Mouse (Mus musculus): Measurements from ENCODE around the gene Apbb1ip.
"Not testable (repeated sequence)": the region's sequence is repeated elsewhere in the genome, so short reads cannot be mapped to it uniquely, and the experiment has no call there.

The Apbb1ip gene

DNA sequence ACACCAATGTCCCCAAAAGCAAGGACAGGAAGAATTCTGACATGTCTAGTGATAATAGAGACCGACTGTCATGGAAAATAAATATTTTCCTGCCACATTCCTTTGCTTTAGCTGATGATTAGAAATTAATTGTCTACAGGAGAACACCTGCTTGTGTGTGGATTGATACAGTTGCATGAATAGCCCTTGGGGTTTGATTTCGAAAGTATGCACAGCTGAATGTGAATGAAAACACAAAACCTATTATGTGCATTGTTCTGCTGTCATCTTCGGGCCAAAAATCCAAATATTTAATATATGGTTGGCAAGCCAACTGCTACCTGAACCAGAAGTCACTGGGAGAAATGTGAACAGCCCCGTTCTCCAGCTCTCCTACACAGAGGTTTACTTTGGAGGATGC lies 78.0 kb downstream of the Apbb1ip start:
- no peak for DNase-seq

DNA sequence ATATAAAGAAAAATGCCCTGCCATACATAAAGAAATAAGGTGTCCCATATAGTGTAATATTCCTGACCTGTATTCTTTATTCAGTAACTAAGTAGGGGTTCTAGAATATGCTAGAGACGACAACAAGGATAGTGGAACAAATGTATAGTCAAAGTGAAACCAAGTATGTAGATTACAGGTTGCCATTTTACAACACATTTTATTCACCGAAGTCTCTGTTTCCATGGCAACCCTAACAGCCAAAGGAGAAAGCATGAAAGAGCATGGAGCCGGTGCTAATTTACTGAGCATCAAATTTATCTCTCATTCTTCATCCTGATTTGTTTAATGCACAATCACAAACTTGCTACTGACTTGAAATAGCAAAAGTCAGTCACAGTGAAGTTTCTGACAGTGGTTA lies 83.6 kb downstream of the Apbb1ip start:
- no peak for DNase-seq

DNA sequence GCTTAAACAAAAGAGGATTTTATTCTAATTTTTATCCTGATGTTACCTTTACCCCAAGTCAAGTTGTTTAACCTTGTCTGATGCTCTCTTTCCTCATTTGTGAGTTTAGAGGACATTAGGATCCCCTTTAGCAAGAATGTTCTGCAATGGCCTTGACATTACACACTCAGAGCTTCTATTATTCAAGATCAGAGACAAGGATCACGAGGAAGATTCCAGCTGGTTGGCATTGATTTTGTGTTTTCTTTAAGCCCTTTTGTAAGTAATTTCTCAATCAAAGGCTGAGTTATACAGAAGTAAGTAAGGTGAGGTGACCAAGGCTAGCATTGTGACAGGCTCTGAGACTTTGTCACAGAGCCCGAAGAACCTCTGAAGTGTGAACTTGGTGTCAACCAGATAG lies 88.3 kb downstream of the Apbb1ip start:
- DNase-seq = no peak

DNA sequence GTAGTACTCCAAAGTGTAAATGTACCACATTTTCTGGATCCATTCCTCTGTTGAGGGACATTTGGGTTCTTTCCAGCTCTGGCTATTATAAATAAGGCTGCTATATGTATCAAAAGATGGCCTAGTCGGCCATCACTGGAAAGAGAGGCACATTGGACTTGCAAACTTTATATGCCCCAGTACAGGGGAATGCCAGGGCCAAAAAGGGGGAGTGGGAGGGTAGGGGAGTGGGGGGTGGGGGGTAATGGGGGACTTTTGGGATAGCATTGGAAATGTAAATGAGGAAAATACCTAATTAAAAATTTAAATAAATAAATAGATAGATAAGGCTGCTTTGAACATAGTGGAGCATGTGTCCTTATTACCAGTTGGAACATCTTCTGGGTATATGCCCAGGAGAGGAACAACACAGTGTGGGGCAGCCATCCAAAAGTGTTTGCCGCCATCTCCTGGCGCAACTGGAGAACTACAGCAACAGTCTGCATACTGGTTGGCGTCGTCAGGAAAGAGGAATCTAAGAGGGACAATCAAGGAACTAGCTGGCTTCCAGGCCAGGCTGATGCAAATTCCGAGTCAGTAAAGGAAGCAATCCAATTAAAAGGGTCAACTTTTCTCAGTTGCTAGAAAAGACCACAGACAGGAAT lies 90.6 kb downstream of the Apbb1ip start:
- peak; percentile 62 for DNase-seq

DNA sequence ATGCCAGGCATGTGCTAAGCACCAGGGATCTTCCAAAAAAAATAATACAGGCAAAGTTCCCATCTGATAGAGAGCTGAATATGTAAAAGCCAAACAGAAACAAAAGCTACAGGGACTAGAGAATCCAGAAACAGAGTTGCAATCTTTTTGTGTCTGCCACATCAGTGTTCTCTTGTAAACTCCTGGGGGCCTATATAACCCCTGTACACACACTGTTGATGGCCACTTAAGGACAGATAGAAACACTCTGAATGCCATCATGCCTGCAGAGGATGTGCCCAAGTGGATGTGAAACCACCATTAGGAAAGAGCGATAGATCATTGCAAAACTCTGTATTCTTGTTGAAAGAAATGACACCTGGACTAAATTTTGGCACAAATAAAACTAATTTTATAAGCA lies 91.9 kb downstream of the Apbb1ip start:
- no peak for DNase-seq

DNA sequence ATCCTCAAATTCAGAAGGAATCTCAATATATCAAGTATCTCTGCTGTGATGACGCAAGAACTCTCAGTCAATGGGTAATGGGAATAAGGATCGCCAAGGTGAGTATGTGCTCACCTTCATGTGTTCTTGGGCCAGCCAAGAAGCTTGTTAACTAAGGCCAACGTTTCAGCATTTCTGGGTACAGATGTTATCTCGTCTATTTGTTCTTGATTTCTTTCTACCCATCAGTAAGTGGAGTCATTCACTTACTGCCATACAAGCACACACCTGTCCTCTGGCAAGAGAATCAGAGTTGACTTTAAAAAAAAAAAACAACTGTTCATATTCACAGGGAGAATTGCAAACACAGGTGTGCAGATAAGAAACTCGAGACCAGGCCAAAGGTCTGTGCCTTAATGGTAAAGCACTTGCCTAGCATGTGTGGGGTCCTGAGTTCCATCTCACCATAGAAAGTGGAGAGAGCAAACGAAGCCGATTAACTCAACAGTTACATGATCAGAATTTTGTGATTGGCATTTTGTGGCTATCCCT lies 93.1 kb downstream of the Apbb1ip start:
- no peak for DNase-seq

DNA sequence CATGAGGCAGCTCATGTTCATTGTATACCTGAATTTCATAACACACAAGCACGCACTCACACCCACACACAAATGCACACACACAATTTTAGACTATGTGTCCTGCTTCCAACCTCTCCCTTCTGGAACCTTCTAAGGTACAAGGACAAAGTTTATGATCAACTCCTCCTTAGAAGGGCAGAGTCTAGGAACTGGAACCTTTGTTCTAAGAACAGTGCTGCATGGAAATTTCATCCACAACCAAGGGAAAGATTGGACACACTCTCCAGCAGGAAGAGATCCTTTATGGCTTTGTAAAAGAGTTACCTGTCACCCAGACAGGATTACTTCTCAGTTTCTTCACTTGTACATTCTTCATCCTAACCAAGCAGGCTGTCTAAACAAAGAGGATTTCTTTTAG lies 99.3 kb downstream of the Apbb1ip start:
- DNase-seq = no peak

DNA sequence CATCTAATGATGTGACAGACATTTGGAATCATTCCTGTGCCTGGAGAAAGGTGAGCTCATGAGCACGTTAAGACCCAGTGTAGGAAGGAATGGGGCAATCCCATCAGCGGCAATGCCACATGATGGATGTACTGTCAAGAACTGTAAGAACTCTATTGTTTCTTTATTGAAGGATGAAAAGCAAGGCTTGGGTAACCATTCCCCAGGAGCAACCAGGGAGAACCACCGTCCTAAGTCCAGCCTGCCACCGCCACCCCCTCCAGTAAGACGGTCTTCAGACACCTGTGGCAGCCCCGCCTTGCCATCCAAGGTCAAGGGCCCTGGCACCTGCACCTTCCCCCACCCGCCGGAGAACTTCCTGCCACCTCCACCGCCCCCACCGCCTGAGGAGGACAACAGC lies 100.7 kb downstream of the Apbb1ip start:
- DNase-seq = peak; percentile 72

DNA sequence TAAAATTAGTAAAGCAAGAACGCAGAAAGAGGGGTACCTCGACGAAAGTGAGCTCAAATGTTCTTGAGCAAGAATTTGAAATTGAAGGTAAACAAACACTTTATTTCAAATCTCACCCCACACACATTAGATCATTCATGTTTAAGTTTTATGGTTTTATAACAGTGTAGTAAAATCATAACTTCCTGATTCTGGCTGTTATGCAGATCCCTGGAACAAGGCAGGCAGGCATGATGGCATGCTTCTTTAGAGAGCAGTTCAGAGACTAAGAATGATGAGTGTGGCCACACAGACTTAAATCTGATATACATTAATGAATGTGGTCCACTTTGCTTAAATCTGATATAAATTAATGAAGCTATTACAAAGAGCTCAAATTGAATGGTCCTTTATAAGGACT lies 102.7 kb downstream of the Apbb1ip start:
- DNase-seq = no peak

DNA sequence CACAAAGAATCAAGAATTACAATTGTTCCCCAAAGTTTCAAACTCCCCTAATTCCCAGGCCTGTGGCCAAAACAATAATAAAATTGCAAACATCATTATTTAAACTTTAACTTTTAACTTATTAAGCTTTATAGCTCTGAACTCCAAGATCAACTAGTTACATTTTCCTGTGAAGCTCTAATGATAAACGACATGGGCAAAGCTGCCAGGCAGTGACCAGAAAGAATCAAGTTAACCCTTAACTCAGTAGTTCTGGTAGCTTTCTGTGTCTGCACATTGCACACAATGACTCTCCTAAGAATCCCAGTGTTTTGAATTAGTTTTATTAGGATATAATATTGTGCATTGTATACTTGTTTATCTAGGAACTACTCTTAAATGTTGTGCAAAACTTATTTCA lies 104.9 kb downstream of the Apbb1ip start:
- no peak for DNase-seq

DNA sequence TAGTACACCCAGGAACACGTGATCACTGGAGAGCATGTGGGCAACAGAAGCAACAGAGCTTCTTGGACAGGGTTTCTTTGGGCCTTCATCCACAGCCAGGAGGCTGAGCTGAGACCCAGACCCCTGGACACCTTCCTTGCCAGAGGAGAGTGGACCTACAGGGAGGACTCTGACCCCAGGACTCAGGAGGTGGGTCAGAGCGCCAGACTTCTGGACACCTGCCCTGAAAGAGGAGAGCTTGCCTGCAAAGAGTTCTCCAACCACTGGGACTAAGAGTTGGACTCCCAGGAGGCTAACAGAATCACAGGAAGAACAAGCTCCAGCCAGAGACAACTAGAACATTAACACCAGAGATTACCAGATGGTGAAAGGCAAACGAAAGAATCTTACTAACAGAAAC lies 106.8 kb downstream of the Apbb1ip start:
- not testable (repeated sequence) for DNase-seq

DNA sequence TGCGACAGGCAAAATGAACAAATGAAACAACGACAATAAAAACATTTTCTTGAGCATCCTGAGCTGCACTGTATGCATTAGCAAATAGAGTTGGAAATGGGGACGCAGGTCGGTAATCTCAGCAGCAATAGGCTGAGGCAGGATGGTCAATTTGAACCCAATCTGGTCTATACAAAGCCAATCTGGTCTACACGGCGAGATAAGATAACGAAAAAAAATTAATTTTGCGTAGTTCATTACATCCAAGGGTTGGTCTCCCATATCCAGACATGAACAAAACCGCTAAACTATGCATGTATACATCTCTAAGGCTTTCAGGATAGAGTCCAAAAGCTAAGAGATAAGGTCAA lies 121.0 kb downstream of the Apbb1ip start:
- DNase-seq = no peak

DNA sequence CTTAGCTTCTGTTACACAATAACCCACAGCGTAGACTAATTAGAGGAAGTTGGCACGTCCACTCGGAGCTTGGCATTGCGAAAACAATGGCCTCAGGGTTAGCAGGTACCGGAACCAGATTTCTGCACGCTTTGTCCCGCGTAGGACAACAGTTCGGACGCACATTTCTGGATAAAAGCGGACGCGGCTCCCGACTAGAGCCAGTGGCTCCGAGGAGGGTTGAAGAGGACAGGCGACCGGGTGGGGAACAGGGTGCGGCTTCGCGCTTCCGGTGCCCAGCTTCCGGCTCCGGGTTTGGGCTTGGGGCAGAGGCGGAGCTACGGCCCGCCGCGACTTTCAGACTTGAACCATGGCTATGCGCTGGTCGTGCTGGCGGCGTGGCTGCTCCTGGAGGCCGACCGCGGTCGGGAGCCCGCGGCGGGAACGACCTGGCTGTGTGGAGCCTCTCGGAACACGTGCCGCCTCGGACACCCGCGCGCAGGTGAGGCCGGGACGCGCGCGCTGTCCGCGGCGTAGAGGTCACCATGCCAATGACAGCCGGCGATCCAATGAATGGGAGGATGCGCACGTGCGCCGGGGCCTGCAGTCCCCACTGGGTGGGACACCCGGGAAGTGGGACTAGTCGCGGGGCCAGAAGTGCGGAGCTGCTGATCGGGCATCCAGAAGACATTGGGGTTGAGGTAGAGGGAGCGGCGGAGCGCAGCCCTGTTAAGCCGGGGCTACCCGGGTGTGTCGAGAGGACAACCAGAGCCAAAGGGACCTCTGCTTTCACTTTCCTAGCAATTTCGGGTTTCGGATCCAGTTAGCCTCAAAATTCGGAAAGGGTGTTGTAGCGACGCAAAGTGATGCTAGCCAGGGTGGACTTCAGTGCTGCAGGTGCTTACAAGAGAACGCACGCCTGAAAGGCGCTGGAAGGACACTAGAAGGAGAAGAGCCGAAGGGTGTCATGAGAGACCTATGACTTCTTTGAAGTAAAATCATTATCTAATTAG lies 121.7 kb downstream of the Apbb1ip start, which contains the start of gene Pdss1:
Pdss1 (plus strand) TSS at position 241 of the 992 bp plus-strand sequence.
- peak; percentile 93 for DNase-seq

DNA sequence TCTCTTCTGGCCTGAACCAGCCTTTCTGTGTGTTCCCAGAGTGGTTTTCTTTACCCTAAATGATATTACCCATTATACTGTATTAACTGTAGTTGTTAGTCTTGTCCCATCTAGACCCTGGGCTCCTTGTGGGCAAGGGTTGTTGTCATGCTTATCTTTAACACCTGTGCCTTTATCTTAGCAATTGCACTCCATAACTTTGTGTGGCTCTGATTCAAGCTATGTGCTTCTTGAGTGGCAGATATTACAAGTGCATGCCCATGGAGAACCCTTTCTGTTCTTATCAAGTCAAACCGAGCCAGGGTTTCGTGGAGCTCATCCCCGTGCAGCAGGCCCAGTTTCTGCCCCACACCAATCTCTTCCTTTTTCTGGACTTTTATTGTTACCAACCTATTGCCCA lies 130.1 kb downstream of the Apbb1ip start:
- no peak for DNase-seq

DNA sequence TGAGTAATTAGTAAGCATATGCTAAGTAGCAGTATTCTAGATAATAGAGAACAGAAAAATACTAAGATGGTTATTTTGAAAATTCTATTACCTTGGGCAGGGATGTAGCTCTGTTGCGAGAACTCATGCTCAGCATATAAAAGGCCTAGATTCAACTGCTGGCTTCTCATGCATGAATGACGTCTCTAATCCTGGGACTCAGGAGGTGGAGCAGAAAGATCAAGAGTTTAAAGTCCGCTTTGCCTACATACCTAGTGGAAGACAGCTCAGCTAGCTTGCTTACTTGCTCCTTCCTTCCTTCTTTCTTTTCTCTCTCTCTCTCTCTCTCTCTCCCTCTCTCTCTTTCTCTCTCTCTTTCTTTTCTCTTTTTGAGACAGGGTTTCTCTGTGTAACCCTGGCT lies 140.5 kb downstream of the Apbb1ip start:
- peak; percentile 44 for DNase-seq

DNA sequence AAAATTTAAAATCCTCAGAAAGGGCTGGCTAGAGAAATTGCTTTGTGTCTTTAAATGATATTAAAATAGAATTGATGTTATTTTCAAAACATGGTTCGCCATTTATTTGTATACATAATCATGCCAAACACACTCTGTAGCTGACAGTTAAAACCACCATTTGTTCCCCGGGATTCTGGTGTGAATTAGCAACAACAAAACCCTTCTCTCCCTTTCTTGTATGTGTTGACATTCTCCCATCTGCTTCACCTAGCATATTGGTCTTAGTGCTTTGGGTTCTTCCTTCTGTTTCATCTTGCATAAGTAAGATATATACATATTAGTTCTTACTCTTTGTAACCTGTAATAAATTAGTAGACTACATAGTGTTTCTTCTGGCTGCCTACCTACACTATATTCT lies 144.8 kb downstream of the Apbb1ip start:
- DNase-seq = no peak

Measured in kidney, postnatal 14 days (tissue).